ENCODE assay signal across 12 mouse cellular contexts in genomic region chr13:107927499-107928215, GRCm38 (mm10).
DNase-seq lines count a peak whose midpoint lies in the region; ATAC-seq and TF ChIP-seq lines count a peak whose summit lies in the region.
"Had no signal": no experiment of that assay in that cellular context is flagged by ENCODE, and none has a peak within 500 bp of the region (broad histone marks: within the 10 kb centered on the region; RNA-seq: fewer than 3 reads in every experiment).

No protein-coding gene starts in this region.

- H3K9ac ChIP-seq in lung, postnatal 0 days (replicated peaks; ENCODE audit: low read depth) = no peak overlapping the region
- H3K9ac ChIP-seq in forebrain, embryonic 14.5 days (ENCODE audit: low read length) = no peak overlapping the region
- no peak overlapping the region for H3K9ac ChIP-seq in kidney, embryonic 16.5 days (replicated peaks; ENCODE audit: low read length)
- H3K9ac ChIP-seq: embryonic facial prominence, embryonic 15.5 days; heart, embryonic 13.5 days; limb, embryonic 15.5 days had no signal

- peak; percentile 30; the same call in 1 of the 2 replicates for TF ChIP-seq CTCF in spleen, adult 2 months (IDR thresholded peaks at IDR 0.05; ENCODE audit: extremely low read depth, insufficient read depth, insufficient read length, insufficient replicate concordance)
- TF ChIP-seq CTCF in lung, postnatal 0 days (IDR thresholded peaks at IDR 0.05) = peak; percentile 56

- no peak for TF ChIP-seq POLR2A in spleen, adult 2 months (IDR thresholded peaks at IDR 0.05; ENCODE audit: low read depth, low read length)

- no peak overlapping the region for H3K4me3 ChIP-seq in spleen, adult 2 months (ENCODE audit: extremely low read depth, insufficient read depth, insufficient read length)
- H3K4me3 ChIP-seq in lung, postnatal 0 days (ENCODE audit: low read depth, low read length) = no peak overlapping the region
- H3K4me3 ChIP-seq in forebrain, embryonic 14.5 days (ENCODE audit: low read depth, low read length) = no peak overlapping the region
- H3K4me3 ChIP-seq in kidney, embryonic 16.5 days (ENCODE audit: low read length) = no peak overlapping the region
- H3K4me3 ChIP-seq: embryonic facial prominence, embryonic 15.5 days; heart, embryonic 13.5 days; limb, embryonic 15.5 days had no signal

- no peaks in the 10 kb centered on the region for H3K27me3 ChIP-seq in spleen, adult 2 months (ENCODE audit: control insufficient read depth, insufficient read depth, low read length)
- no peaks in the 10 kb centered on the region for H3K27me3 ChIP-seq in lung, postnatal 0 days (replicated peaks; ENCODE audit: insufficient read depth, low read length)
- no peaks in the 10 kb centered on the region for H3K27me3 ChIP-seq in forebrain, embryonic 14.5 days (replicated peaks; ENCODE audit: control insufficient read depth, insufficient read depth, low read length)
- H3K27me3 ChIP-seq in kidney, embryonic 16.5 days (ENCODE audit: insufficient read depth, low read length) = 0 out of 2 replicates have a peak, but pooled peaks cover 4% of the 10 kb centered on the region
- H3K27me3 ChIP-seq: limb, embryonic 15.5 days had no signal

- no peak overlapping the region for H3K27ac ChIP-seq in spleen, adult 2 months (ENCODE audit: insufficient read depth, low read length)
- no peak overlapping the region for H3K27ac ChIP-seq in lung, postnatal 0 days (ENCODE audit: low read length)
- no peak overlapping the region for H3K27ac ChIP-seq in forebrain, embryonic 14.5 days (ENCODE audit: low read depth, low read length)
- H3K27ac ChIP-seq in kidney, embryonic 16.5 days (ENCODE audit: low read length) = no peak overlapping the region
- H3K27ac ChIP-seq: embryonic facial prominence, embryonic 15.5 days; heart, embryonic 13.5 days; limb, embryonic 15.5 days had no signal

- no peak overlapping the region for H3K4me2 ChIP-seq in lung, postnatal 0 days (replicated peaks; ENCODE audit: low read depth, low read length)
- no peak overlapping the region for H3K4me2 ChIP-seq in forebrain, embryonic 14.5 days (ENCODE audit: low read length)
- no peak overlapping the region for H3K4me2 ChIP-seq in kidney, embryonic 16.5 days (replicated peaks; ENCODE audit: low read depth, low read length)
- H3K4me2 ChIP-seq: embryonic facial prominence, embryonic 15.5 days; heart, embryonic 13.5 days; limb, embryonic 15.5 days had no signal

- no peak for TF ChIP-seq EP300 in lung, postnatal 0 days (IDR thresholded peaks at IDR 0.05)

- no peaks in the 10 kb centered on the region for H3K9me3 ChIP-seq in lung, postnatal 0 days (ENCODE audit: low read length)
- no peaks in the 10 kb centered on the region for H3K9me3 ChIP-seq in forebrain, embryonic 14.5 days (replicated peaks; ENCODE audit: control insufficient read depth, low read length)
- H3K9me3 ChIP-seq in kidney, embryonic 16.5 days (ENCODE audit: low read length) = no peaks in the 10 kb centered on the region
- H3K9me3 ChIP-seq: embryonic facial prominence, embryonic 15.5 days; heart, embryonic 13.5 days; limb, embryonic 15.5 days had no signal

- DNase-seq in adrenal gland, adult 2 months = peak; percentile 29
- DNase-seq in adrenal gland, postnatal 14 days = no peak
- DNase-seq in spleen, adult 2 months (ENCODE audit: low read depth in 1 of 2, low spot score in 2 of 2) = peak in 1 of 2 experiments; percentile 26
- no peak for DNase-seq in spleen, postnatal 4 days (ENCODE audit: low spot score in 2 of 2)
- DNase-seq in lung, postnatal 0 days (ENCODE audit: low spot score) = no peak
- DNase-seq in right cerebral cortex, postnatal 25 days = no peak
- DNase-seq in forebrain, embryonic 14.5 days (ENCODE audit: low spot score) = no peak
- DNase-seq: kidney, postnatal 14 days had no signal

- 85% methylated on average over 10 of the region's 10 CpGs for WGBS in spleen, adult 2 months
- 78% methylated on average over 10 of the region's 10 CpGs for WGBS in lung, postnatal 0 days
- 69% methylated on average over 10 of the region's 10 CpGs for WGBS in forebrain, embryonic 14.5 days
- WGBS in kidney, embryonic 16.5 days = 83% methylated on average over 10 of the region's 10 CpGs

- H3K36me3 ChIP-seq in spleen, adult 2 months (ENCODE audit: control insufficient read depth, insufficient read depth, low read length) = no peaks in the 10 kb centered on the region
- no peaks in the 10 kb centered on the region for H3K36me3 ChIP-seq in lung, postnatal 0 days (ENCODE audit: insufficient read depth, low read length)
- no peaks in the 10 kb centered on the region for H3K36me3 ChIP-seq in forebrain, embryonic 14.5 days (ENCODE audit: control insufficient read depth, insufficient read depth, low read length)
- H3K36me3 ChIP-seq in kidney, embryonic 16.5 days (ENCODE audit: insufficient read depth, low read length) = no peaks in the 10 kb centered on the region
- H3K36me3 ChIP-seq: embryonic facial prominence, embryonic 15.5 days; heart, embryonic 13.5 days; limb, embryonic 15.5 days had no signal

- no peak for ATAC-seq in lung, postnatal 0 days
- no peak for ATAC-seq in forebrain, embryonic 14.5 days
- ATAC-seq in kidney, embryonic 16.5 days (ENCODE audit: low FRiP score, low TSS enrichment) = no peak

- no peaks in the 10 kb centered on the region for H3K4me1 ChIP-seq in spleen, adult 2 months (ENCODE audit: control insufficient read depth, insufficient read depth, insufficient read length)
- H3K4me1 ChIP-seq in lung, postnatal 0 days (ENCODE audit: insufficient read depth, low read depth, low read length) = no peaks in the 10 kb centered on the region
- H3K4me1 ChIP-seq in forebrain, embryonic 14.5 days (ENCODE audit: control insufficient read depth, insufficient read depth, low read length) = peaks cover 12% of the 10 kb centered on the region
- H3K4me1 ChIP-seq in kidney, embryonic 16.5 days (ENCODE audit: insufficient read depth, low read length) = peaks cover 8% of the 10 kb centered on the region
